Mouse (Mus musculus): ENCODE results near the gene Ung. TPM values are rescaled to one million over a fixed set of nuclear protein-coding genes. Genes with fewer than 3 reads are reported as not detected.

Gene Ung
- total RNA-seq, 2 experiments from 2014 or later, result 3.4 to 3.5 TPM

GRCm38 (mm10) chr5:114130698-114131520, 723 bp downstream of the Ung start:
- DNase-seq (ENCODE audit: extremely low spot score in 1 of 2, low spot score in 1 of 2), result peak; percentile 94 to 95

DNA sequence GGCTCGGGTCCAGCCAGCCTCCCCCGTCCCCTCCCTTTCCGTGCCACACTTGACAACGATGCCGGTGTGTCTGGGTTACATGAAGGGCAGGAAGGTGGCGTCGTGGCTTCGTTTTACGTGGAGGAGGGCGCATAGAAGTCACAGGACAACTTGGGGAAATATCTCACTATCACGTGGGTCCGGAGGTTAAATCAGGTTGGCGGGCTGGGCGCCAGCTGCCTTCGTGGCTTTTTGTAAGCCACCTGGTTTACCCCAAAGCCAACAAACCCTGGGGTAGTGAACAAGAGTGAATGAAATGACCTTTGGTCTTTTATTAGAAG, 1.3 kb downstream of the Ung start:
- DNase-seq (ENCODE audit: extremely low spot score in 1 of 2, low spot score in 1 of 2), result no peak

DNA sequence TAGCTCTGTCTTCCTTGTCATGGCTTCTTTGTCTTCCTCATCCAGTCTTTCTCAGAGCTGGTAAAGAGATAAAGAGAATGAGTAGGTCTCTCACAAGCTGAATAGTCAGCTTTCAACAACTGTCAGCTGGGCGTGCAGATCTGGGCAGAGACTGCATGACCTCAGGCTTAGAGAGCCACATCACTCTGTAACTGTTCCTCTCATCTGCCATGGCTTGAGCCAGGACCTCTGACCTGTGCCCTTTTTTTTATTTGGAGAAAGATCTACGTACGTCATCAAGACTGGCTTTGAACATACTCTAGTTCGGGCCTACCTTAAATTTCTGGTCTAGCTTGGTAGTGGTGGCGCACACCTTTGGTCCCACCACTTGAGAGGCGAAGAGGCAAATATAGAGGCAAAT, 2.7 kb downstream of the Ung start:
- no peak for DNase-seq (ENCODE audit: extremely low spot score in 1 of 2, low spot score in 1 of 2)

- DNase-seq (ENCODE audit: extremely low spot score in 1 of 2, low spot score in 1 of 2), result peak in 1 of 2 experiments; percentile 59
These were observed 3.9 kb downstream of the Ung start for GRCm38 (mm10) chr5:114134091-114134534.

- DNase-seq (ENCODE audit: extremely low spot score in 1 of 2, low spot score in 1 of 2), result no peak
These were observed 5.3 kb downstream of the Ung start for GRCm38 (mm10) chr5:114135516-114135915.

GRCm38 (mm10) chr5:114137481-114138276, 7.5 kb downstream of the Ung start:
- no peak for DNase-seq (ENCODE audit: extremely low spot score in 1 of 2, low spot score in 1 of 2)

DNA sequence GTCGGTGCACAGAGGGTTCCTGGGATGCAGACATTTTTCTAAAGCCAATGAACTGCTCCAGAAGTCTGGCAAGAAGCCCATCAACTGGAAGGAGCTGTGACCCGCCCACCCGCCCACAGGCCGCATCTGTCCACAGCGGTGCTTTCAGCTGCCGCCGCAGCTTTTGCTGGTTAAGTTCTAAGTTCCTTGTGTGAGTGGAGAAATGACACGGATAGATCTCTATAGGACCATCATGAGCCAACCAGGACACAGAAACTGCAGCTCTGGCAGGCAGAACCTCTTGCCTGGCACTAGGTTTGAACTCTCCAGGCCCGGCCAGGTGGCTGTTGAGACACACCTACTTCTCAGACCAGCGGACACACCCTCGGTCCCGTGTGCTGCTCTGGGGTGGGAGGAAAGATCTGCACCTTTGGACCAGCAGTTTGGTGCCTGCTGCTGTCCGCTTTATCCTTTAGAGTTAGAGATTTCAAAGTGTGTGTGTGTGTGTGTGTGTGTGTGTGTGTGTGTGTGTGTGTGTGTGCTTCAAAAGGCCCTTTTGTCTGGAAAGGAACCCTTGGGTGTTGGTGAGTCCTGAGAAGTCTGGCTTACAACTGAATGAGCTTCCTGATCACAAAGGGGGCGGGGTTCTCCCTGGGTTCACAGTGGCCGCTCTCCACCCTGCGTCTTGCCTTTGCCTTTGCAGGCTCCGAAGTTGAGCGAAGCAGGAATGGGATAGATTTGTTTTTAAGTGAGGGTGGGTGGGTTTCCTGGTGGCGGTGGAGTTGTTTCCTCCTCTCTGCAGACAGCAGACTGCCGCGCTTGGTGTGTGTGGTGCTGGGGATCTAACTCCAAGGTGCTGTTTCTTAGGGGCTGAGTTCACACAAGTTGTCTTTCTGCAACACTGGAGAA, 8.3 kb downstream of the Ung start:
- no peak for DNase-seq (ENCODE audit: extremely low spot score in 1 of 2, low spot score in 1 of 2)

DNA sequence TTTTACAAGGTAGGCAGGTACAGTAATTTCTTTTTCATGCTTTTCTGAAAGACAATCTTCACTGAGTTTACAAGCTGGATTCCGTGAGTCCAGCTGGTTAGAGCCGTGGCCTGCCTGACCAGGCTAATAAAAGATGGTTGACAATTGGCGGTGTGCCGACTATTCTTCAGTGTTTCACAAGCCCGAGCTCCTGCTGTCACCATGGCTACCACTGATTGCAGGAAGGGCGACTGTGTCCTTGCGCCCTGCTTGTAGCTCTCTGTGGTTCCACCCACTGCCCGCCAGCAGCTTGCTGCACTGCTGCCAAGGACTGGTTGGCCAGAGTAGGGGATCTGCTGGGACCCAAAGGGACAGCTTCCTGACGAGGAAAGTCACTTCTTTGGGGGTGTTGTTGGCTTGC, 9.0 kb downstream of the Ung start:
- DNase-seq (ENCODE audit: extremely low spot score in 1 of 2, low spot score in 1 of 2), result peak in 1 of 2 experiments; percentile 63

- no peak for DNase-seq (ENCODE audit: extremely low spot score in 1 of 2, low spot score in 1 of 2)
These were observed 16.1 kb downstream of the Ung start, which contains the start of gene Acacb for GRCm38 (mm10) chr5:114146028-114146888. TSS of gene Acacb (plus strand) at chr5:114146535.

GRCm38 (mm10) chr5:114147043-114147972, 17.1 kb downstream of the Ung start:
- DNase-seq (ENCODE audit: extremely low spot score in 1 of 2, low spot score in 1 of 2), result no peak

- no peak for DNase-seq (ENCODE audit: extremely low spot score in 1 of 2, low spot score in 1 of 2)
These were observed 22.3 kb downstream of the Ung start for GRCm38 (mm10) chr5:114152359-114153092.

GRCm38 (mm10) chr5:114153490-114153889, 23.3 kb downstream of the Ung start:
- DNase-seq (ENCODE audit: extremely low spot score in 1 of 2, low spot score in 1 of 2), result no peak

DNA sequence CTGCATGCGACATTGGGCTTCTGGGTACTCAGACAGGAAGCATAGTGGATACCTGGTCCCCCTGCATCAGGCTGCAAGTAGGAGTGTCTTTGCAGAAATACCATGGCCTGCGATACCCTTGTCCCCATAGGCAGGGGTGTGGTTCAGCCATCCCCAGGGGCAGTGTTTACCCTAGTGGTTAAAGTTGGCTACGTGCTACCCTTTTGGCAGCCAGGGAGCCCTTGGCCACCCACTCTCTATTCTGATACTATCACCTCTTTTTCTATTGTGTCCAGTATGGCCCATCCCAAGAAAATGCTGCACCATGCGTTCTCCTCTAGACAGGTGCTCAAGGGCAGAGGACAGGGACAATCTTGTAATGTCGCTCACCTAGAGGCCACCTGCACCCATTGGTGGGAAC, 24.6 kb downstream of the Ung start:
- DNase-seq (ENCODE audit: extremely low spot score in 1 of 2, low spot score in 1 of 2), result no peak

GRCm38 (mm10) chr5:114155168-114155933, 25.2 kb downstream of the Ung start:
- DNase-seq (ENCODE audit: extremely low spot score in 1 of 2, low spot score in 1 of 2), result no peak

DNA sequence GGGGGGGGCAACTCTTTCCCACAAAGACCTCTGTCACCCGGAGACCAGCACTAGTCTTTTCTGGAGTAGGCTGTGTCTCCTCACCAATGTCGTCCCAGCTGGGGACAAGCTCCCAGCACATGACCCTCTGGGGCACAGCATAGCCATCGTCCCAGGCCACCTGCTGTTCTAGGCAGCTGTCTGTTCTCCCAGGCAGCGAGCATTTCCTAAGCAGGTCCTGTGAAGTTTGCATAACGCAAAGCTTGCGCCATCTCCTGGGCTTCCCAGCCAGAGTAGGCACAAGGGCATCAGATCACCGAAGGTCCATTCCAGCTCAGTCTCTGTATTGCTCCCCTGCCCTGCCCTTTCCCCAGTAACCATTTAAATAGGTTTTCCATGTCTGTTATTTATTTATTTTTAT, 27.1 kb downstream of the Ung start:
- DNase-seq (ENCODE audit: extremely low spot score in 1 of 2, low spot score in 1 of 2), result no peak

DNA sequence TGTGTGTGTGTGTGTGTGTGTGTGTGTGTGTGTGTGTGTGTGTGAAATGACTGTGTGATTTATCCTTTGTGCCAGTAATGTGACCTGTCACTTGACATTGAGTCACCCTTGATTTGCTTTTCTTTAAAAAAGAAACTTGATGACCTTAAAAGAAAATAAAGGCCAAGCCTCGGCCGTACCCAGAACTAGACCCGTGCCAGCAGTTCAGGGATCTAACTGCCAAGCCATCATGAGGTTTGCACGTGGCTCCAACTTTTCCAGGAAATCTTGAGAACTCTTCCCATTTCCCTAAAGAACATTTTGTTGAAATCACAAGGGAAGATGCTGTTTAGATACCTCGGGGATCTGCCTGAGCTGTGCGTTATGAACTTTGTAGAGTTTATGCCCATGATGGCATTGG, 31.2 kb downstream of the Ung start:
- no peak for DNase-seq (ENCODE audit: extremely low spot score in 1 of 2, low spot score in 1 of 2)

DNA sequence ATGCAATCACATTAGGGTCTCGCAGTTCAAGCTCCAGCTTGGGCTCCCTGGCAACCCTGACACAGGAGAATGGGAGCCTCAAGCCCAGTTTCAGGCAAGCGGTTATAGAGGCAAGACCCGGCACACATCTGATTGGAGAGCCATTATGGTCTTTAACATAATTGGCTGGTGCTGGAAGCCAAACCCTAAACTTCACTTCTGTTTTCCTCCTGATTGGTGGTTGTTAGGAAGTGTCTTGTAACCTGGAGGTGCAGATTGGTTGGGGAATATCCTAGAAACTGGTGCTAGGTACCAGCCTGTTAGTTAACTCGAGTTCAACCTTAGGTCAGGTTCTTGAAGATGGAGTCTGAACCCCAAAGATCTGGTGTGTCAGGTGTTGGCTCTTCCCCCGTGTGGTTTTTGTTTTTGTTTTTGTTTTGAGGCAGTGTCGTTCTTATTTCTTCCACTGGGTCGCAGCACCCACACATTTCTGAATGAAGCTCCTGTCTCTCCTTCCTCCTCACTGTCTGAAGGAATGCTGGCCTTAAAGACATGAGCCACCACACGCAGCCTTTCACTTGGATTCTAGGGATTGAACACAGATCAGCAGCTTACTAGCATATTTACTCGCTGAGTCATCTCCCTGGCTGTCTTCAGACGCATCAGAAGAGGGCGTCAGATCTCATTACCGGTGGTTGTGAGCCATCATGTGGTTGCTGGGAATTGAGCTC, 32.1 kb downstream of the Ung start:
- DNase-seq (ENCODE audit: extremely low spot score in 1 of 2, low spot score in 1 of 2), result no peak

Measured in layer of hippocampus, postnatal 25 days (tissue).